Mouse (Mus musculus) gastrocnemius, postnatal 25 days (tissue): ENCODE results near the gene Ifi44. TPM values are rescaled to one million over a fixed set of nuclear protein-coding genes. Genes with fewer than 3 reads are reported as not detected.

Source experiments
- DNase-seq: peaks from one replicate; pipeline ENCODE4 v3.0.0; 2022
- long read RNA-seq, 2 experiments: library from polyadenylated mRNA; stranded (forward); transcript quantifications; one replicate each; pipeline ENCODE4 v2.0.0; 2021
- total RNA-seq, 2 experiments: library from RNA; stranded (reverse); gene quantifications; 1 replicate in 1 of 2; 2 replicates in 1 of 2; pipeline ENCODE4 v1.2.3; 2021

Gene Ifi44
- not detected for total RNA-seq
- long read RNA-seq, experiment 1, result 0 reads
- long read RNA-seq, experiment 2, result 0 reads

DNA sequence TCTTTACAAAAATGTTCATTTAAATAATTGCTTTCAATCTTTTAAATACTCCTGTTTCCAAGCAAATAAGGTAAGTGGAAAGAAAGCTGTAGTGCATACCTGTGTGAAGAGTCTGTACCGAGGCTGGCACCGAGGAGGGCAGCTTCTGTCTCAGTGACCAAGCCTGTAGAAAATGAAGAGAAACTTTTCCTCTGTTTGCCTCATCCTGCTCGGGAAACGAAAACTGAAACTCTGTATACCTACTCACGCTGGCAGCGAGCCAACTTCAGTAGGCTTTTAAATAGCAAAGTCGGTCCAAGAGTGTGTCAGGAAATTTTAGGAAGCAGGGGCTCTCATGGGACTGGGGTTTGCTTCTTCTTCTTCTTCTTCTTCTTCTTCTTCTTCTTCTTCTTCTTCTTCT, at the start of gene Ifi44:
TSS of gene Ifi44 (minus strand) at position 224 of the 400 bp plus-strand sequence.
- DNase-seq, result no peak

DNA sequence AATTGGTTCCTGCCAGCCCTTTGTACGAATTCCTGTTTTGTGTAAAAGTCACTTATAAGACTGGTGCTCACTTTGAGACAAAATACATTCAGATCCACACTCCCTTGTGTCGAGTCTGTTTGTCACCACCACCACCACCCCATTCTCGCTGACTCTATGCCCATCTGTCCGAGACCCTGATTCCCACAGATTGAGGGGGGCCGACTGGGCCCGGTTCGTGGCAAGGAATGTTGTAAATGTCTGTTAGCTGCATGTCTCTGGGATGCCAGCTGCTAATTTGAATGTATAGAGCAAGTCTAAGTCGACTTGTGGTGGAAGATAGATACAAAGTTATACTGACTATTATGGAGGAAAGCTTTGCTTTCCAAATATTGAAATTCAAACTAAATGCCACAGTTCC, 38.9 kb upstream of the Ifi44 start:
- no peak for DNase-seq

DNA sequence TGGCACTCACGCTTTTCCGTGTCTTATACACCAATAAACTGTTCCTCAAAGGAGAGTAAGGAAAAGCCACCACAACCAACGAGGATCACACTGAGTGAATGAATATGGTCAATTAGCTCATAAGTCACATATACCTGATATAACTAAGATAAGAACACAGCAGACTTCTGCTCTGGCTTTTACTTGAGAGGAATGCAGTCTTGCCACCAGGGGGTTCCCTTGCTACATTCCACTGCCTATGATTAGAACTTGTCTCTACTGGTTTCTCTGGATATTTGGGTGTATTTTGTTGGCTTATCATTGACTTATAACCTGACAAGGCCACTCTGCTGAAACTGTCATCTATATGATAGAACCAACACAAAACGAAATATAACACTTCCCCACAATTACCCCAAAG, 25.3 kb upstream of the Ifi44 start:
- no peak for DNase-seq

DNA sequence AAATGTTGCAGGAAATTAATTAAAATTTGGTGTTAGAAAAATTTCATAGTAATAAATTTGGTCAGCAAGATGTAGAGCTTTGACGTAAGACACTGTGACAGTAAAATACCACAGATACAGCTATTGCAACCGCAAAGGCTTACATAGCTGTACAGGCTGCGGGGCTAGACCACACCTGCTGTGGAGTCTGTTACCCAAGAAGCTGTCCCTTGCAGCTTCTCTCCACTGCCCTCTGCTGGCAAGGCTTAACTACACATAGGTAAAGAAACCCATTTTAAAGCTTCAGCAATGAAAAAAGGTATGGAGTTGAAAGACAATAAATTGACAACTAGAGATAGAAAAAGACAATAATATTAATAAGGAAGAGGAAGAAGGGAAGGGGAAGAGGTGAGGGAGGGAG, 21.3 kb upstream of the Ifi44 start:
- DNase-seq, result no peak

DNA sequence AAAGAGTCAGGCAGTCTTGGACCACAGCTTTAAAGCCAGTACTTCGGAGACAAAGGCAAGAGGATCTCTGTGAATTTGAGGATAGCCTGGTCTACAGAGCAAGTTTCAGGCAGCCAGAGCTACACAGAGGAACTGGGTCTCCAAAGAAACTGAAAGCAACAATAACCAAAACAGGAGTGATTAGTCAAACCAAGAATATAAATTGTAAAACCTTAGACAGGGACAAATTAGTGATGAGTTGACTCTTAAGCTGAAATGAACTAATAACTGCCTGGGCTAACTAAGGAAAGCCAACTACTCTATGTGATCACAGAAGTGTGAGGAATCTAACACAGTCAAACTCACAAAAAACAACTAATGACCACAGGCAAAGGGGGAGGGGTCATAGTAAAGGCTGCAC, 1.2 kb downstream of the Ifi44 start:
- no peak for DNase-seq

DNA sequence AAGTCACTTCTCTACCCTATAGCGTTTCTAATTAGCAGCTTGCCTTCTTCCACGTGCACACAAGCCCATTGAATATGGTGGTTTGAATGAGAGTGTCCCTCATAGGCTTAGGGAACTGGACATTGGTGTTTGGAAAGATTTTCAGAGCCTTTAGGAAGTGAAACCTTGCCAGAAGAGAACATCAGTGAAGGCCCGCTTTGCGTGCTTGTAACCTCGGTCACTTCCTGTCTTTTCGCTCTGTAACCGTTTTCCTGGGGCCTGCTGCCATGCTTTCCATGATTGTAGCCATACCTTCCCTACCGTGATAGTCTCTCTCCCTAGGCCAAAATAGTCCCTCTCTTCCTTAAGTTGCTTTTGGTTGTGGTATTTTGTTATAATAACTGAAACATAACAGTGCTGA, 3.7 kb downstream of the Ifi44 start:
- no peak for DNase-seq

DNA sequence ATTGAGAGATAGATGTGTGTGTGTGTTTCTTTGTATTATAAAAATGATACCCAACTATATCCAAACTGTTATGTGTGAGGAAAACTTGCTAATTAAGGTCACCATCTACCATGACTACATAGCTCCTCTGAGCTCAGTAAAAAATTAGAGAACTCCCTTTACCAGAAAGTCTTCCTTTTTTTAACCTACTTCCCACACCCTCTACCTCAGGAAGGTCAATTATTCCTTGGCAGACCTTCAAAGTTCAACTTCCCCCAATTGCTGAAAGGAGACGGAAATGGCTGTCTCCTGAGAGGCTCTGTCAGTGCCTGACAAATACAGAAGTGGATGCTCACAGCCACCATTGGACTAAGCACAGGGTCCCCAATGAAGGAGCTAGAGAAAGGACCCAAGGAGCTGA, 7.5 kb downstream of the Ifi44 start:
- no peak for DNase-seq

DNA sequence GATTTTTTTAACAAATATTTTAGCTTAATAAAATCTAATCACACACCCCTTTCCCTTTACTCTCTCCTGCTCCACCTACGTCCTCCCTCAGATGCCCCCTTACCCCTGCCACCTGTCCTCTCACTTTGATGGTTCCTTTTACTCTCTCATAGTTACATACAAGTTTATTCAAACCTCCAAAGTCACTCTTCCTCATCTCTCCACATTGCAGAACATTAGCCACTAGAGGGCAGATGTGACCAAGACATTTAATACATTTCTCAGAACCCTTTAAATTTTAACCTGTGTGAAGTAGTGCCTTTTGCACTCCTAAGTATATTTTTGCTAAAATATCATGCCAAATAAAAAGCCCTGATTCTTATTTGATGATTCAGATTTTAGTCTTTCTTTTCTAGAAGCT, 33.5 kb downstream of the Ifi44 start:
- no peak for DNase-seq

DNA sequence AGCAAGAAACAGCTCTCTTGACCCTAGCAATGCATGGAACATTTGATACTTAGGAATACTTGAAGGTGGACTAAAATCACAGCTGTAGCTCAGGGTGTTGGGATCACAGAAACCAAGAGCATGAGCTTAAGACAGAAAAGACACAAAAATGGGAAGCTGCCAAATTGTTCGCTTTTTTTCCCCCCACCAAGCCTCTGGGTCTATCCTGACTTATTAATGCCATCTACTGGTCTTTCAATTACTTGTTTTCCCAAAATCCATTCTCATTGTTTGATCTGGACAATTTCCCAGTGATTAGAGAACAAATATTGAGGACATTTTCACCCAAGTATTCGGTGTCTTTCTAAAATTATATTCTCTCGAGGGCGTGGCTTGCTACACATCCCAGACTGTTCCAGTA, 42.4 kb downstream of the Ifi44 start:
- no peak for DNase-seq

Other genes with a start within 250 kb of the Ifi44 start
- gene Ifi44l, start 12.9 kb upstream of the Ifi44 start, total RNA-seq, result not detected
- 1 to 10 TPM in 1 of 2 experiments, under 1 TPM in 1; 0.92 to 2.3 TPM for gene Ptgfr, start 87.7 kb upstream of the Ifi44 start, total RNA-seq